Mouse (Mus musculus) lung, embryonic 16.5 days (tissue): ENCODE measurements around the gene Calcoco1. TPM values are rescaled to one million over a fixed set of nuclear protein-coding genes. Genes with fewer than 3 reads are reported as not detected.

ENCODE experiments used
- ATAC-seq: fragments of 200-750 bp; cut with Nextera tagmentation; 2 replicates; pipeline ENCODE4 v1.8.0; 2017; ENCODE audit warnings: low read depth, mild to moderate bottlenecking, moderate library complexity
- H3K27ac ChIP-seq: fragments of 300-500 bp; sonication (generic); 2 replicates; pipeline ENCODE4 v1.5.1; 2014; ENCODE audit warnings: mild to moderate bottlenecking, control low read depth, low read length
- H3K27me3 ChIP-seq: fragments of 300-500 bp; sonication (generic); 2 replicates; pipeline ENCODE4 v1.6.1; 2014; ENCODE audit warnings: low read depth, low read length, mixed read lengths; ENCODE audit not compliant: control insufficient read depth, insufficient read depth
- H3K36me3 ChIP-seq: fragments of 300-500 bp; sonication (generic); 2 replicates; pipeline ENCODE4 v1.6.1; 2014; ENCODE audit warnings: low read length; ENCODE audit not compliant: control insufficient read depth, insufficient read depth
- H3K4me1 ChIP-seq: fragments of 300-500 bp; sonication (generic); replicated peaks from 2 replicates; pipeline ENCODE4 v1.6.1; 2014; ENCODE audit warnings: low read length, mixed read lengths; ENCODE audit not compliant: control insufficient read depth, insufficient read depth
- H3K4me2 ChIP-seq: fragments of 300-500 bp; sonication (generic); 2 replicates; pipeline ENCODE4 v1.6.1; 2014; ENCODE audit warnings: low read depth, low read length, control low read depth
- H3K4me3 ChIP-seq: fragments of 300-500 bp; sonication (generic); 2 replicates; pipeline ENCODE4 v1.5.1; 2014; ENCODE audit warnings: mild to moderate bottlenecking, low read length, control low read depth
- H3K9ac ChIP-seq: fragments of 300-500 bp; sonication (generic); 2 replicates; pipeline ENCODE4 v1.6.1; 2014; ENCODE audit warnings: low read length, control low read depth
- H3K9me3 ChIP-seq: fragments of 300-500 bp; sonication (generic); 2 replicates; pipeline ENCODE4 v1.6.1; 2016; ENCODE audit warnings: low read length; ENCODE audit not compliant: control insufficient read depth
- WGBS: fragments of 180-500 bp; shearing (Covaris S2); extraction: QIAGEN DNeasy Blood & Tissue Kit; methylation state at CpG from one replicate; pipeline ENCODE4 v1.1.7; 2014; 5-methylcytosine and 5-hydroxymethylcytosine counted together
- polyA plus RNA-seq: library from polyadenylated mRNA; unstranded; fragments of >200 nt; fragmentation: Nextera tagmentation; extraction: Ambion mirVana; gene quantifications from 2 replicates; pipeline ENCODE4 v1.2.1, GENCODE M21; 2015

Gene Calcoco1
- polyA plus RNA-seq, 1 experiment from 2014 or later, result 61.7 TPM

DNA sequence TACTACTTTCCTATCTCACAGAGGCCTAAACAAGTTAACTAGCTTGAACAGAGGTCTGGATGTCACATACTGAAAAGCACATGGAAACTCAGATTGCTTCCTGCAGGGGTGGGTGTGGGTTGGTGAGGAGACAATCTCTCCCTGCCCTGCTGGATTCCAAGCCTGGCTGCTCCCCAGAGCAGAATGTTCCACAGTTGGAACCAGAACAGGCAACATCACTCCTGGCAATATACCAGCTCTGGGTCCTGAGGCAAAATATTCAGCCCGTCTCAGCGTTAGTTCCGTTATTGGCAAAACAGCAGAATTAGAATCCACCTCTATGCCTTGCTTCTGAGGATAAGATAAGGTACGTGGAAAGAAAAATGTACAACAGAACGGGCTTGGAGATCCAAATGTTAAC, 28.3 kb upstream of the Calcoco1 start:
- H3K9me3 ChIP-seq, result no peaks in the 10 kb centered on the region
- H3K27me3 ChIP-seq, result peaks cover 70% of the 10 kb centered on the region
- H3K4me2 ChIP-seq, result no peak overlapping the region
- ATAC-seq, result no peak
- H3K4me3 ChIP-seq, result no peak overlapping the region
- no peak overlapping the region for H3K27ac ChIP-seq
- no peak overlapping the region for H3K9ac ChIP-seq
- H3K4me1 ChIP-seq, result peaks cover 10% of the 10 kb centered on the region
- no peaks in the 10 kb centered on the region for H3K36me3 ChIP-seq
- 73% methylated on average over 5 of the region's 5 CpGs for WGBS

DNA sequence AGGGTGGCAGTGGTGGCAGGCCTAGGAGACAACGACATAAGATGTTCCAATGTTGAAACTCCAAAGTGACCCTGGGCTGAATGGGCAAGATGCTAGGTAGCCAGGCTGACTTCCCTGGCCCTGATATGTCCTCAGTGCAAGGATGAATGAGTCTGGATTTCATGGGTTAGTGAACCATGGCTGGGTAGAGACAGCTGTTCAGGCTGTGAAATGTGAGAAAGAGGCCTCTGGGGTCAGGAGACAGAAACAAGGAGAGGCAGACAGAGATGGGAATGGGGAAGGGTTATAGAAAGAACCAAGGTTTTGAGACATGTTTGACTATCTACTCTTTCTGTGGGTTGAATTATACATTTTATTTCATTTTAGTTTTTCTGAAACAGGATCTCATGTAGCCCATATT, 27.1 kb upstream of the Calcoco1 start:
- Histone ChIP-seq H3K27ac (no peak overlapping the region), H3K9ac (no peak overlapping the region), H3K4me2 (no peak overlapping the region), H3K4me3 (no peak overlapping the region), H3K9me3 (no peaks in the 10 kb centered on the region), H3K36me3 (no peaks in the 10 kb centered on the region), H3K27me3 (peaks cover 74% of the 10 kb centered on the region), H3K4me1 (peaks cover 10% of the 10 kb centered on the region)
- WGBS, result 85% methylated on average over 1 of the region's 1 CpGs
- ATAC-seq, result no peak

DNA sequence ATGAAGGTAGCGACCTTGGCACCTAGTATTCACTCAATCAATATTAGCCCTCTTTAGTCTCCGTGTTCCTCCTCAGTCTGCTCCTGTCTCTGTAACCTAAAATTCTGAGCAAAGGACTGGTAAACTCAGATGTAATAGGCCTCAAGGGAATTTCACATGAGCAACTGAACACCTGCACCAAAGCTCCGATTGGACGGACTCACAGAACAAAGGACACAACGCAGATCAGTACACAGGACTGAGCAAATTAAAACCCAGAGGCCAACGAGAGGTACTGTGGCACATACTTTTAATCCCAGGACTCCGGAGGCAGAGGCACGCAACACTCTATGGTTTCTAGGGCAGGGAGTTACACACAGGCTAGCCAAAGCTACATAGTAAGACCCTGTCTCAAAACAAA, 25.9 kb upstream of the Calcoco1 start:
- no peak for ATAC-seq
- Histone ChIP-seq H3K36me3 (no peaks in the 10 kb centered on the region), H3K4me2 (no peak overlapping the region), H3K4me1 (peaks cover 10% of the 10 kb centered on the region), H3K9ac (no peak overlapping the region), H3K27me3 (peaks cover 86% of the 10 kb centered on the region), H3K27ac (no peak overlapping the region), H3K9me3 (no peaks in the 10 kb centered on the region), H3K4me3 (no peak overlapping the region)
- WGBS, result 36% methylated on average over 8 of the region's 8 CpGs

DNA sequence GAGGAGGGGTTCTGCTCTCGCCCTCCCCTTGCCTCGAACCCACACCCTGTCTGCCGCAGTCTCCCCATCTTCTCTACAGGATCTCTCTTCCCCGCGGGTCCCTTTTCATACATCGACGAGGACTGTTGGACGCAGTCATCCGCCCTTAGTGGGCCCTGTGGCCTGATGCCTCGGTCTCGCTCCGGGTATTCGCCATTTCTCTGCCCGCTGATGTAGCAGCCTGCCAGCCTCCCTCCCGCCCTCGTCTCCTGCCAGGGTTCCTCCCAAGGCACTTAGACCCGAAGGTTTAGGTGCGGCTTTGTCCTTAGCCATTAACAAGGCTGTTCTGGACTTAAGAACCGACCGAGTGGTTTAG, 25.3 kb upstream of the Calcoco1 start:
- Histone ChIP-seq H3K27me3 (peaks cover 82% of the 10 kb centered on the region), H3K36me3 (no peaks in the 10 kb centered on the region), H3K9me3 (no peaks in the 10 kb centered on the region), H3K9ac (peak overlapping the region; percentile 58), H3K27ac (no peak overlapping the region), H3K4me2 (peak overlapping the region; percentile 84), H3K4me3 (peak overlapping the region; percentile 56), H3K4me1 (peaks cover 10% of the 10 kb centered on the region)
- 2% methylated on average over 20 of the region's 20 CpGs for WGBS
- ATAC-seq, result no peak

DNA sequence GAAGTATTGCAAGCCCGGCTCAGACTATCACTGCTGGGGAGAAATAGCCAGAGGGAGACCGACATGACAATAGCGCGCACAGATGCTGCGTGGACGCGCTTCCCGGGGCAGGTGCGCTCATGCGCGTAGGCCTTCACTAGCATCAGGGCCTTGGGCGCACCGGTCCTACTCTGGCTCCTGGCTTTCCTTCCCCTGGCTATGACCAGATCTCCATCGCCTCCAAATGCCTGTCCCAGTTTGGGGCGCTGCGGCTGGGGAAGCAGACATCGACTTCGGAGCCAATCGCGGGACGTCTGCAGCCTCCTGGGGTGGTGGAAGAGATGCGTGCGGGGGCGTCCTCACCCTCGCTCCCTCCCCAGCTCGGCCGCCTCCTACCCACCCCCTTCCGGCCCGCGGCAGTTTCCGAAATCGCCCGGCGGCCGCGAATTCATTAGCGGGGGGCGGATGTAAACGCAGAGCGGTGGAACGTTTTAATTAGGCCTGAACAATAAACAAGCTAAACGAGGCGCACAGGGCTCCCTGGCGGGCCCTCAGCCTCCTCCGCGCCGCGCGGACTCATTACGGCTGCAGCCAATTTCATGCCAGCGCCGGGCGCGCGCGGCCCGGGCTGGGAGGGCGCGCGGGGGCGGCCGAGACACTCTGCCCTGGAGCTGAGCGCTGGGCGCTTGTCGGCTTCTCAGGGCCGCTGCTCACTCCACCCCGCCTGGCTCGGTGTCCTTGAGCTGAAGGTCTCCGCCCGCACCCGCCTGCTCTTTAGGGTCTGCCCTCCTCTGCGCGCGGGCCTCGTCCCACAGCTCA, 24.7 kb upstream of the Calcoco1 start:
- H3K4me2 ChIP-seq, result peak overlapping the region; percentile 84
- ATAC-seq, result peak; percentile 48
- no peaks in the 10 kb centered on the region for H3K36me3 ChIP-seq
- peaks cover 79% of the 10 kb centered on the region for H3K27me3 ChIP-seq
- H3K27ac ChIP-seq, result no peak overlapping the region
- H3K9ac ChIP-seq, result peak overlapping the region; percentile 58
- no peaks in the 10 kb centered on the region for H3K9me3 ChIP-seq
- H3K4me1 ChIP-seq, result peaks cover 10% of the 10 kb centered on the region
- under 1% methylated on average over 74 of the region's 75 CpGs for WGBS
- H3K4me3 ChIP-seq, result peak overlapping the region; percentile 56

DNA sequence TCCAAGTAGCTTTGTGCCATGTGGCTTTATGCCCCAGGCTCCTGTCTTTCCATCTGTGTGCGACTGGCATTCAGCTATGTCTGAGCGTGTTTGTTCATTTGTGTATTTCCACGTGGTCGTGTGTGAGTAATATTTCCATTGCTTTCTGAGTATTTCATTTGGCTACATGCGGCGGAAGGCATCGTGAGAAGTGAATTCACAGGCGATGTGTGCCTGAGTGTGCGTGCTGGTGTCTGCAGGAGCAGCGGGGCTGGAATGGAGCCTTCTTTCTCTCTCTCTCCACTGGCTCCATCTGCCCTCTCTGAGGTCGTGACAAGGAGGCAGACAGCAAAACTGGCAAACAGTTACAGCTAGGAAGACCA, 24.1 kb upstream of the Calcoco1 start:
- H3K36me3 ChIP-seq, result no peaks in the 10 kb centered on the region
- H3K4me3 ChIP-seq, result peak overlapping the region; percentile 56
- H3K4me1 ChIP-seq, result peaks cover 10% of the 10 kb centered on the region
- H3K27me3 ChIP-seq, result peaks cover 81% of the 10 kb centered on the region
- H3K9ac ChIP-seq, result peak overlapping the region; percentile 58; the same call in 1 of the 2 replicates
- H3K4me2 ChIP-seq, result peak overlapping the region; percentile 84
- WGBS, result 13% methylated on average over 11 of the region's 11 CpGs
- no peak overlapping the region for H3K27ac ChIP-seq
- ATAC-seq, result no peak
- H3K9me3 ChIP-seq, result no peaks in the 10 kb centered on the region

DNA sequence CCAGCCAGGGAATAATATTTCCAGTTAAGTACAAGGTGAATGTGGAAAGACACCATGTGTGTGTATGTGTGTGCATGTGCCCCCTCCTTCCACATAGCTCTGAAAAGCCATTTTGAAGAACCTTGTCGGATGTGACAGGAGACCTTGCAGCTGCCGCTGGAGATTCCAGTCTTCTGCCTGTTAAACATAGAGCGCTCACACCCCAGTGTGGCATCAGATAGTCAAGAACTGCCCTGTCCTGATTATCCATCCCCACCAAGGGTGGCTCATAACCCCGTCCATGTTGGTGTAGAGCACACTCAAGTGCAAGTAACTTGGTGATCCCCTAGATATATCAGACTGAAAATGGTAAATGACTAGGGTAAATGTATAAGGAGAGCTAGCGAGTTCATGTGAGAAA, 23.4 kb upstream of the Calcoco1 start:
- Histone ChIP-seq H3K36me3 (no peaks in the 10 kb centered on the region), H3K4me1 (peaks cover 10% of the 10 kb centered on the region), H3K4me3 (no peak overlapping the region), H3K9me3 (no peaks in the 10 kb centered on the region), H3K9ac (no peak overlapping the region), H3K27ac (no peak overlapping the region), H3K27me3 (peaks cover 74% of the 10 kb centered on the region), H3K4me2 (no peak overlapping the region)
- 32% methylated on average over 5 of the region's 5 CpGs for WGBS
- no peak for ATAC-seq

DNA sequence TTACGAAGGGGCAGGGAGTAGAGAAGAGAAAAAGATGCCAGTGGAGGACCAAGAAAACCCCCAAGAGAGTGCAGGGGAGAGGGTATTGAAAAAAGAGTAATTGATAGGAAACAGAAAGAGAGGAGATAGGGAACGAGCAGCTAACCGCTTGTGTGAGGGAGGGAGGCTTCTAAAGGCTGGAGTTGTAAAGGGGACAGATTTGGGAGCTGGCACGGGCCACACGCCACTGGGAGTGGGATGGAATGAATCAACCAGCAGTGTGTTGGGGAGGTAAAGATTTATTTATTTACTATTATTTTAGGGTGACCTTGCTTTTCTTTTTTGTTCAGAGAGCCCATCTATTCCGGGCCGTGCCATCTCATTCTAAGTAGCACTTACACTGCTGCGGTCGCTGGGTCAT, 22.9 kb upstream of the Calcoco1 start:
- WGBS, result 11% methylated on average over 9 of the region's 9 CpGs
- H3K9me3 ChIP-seq, result no peaks in the 10 kb centered on the region
- H3K27ac ChIP-seq, result no peak overlapping the region
- no peak overlapping the region for H3K9ac ChIP-seq
- ATAC-seq, result no peak
- no peaks in the 10 kb centered on the region for H3K36me3 ChIP-seq
- H3K4me1 ChIP-seq, result peaks cover 10% of the 10 kb centered on the region
- no peak overlapping the region for H3K4me3 ChIP-seq
- H3K4me2 ChIP-seq, result no peak overlapping the region
- H3K27me3 ChIP-seq, result peaks cover 69% of the 10 kb centered on the region

DNA sequence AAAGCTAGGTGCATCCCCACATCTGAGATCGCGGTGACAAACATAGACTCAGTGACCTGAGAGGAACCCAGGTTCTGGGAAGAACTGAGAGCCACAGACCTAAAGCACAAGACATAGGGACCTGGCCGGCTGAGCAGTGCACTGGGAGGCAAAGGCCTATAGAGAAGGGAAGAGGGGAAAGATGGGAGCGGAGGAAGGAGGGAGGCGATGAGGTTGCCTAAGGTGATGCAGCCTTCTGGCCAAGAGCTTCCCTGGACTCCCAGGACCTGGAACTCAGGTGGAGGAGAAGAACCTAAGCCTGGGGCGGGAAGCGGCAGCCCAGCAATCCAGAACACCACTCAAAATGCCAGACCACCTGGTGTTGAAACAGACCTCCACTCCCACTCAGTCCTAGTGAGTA, 22.4 kb upstream of the Calcoco1 start:
- whole genome bisulfite sequencing, result 16% methylated on average over 7 of the region's 7 CpGs
- peaks cover 68% of the 10 kb centered on the region for H3K27me3 ChIP-seq
- ATAC-seq, result no peak

More for the DNA sequence above, 22.4 kb upstream of the Calcoco1 start:
- H3K4me3 ChIP-seq, result no peak overlapping the region
- no peaks in the 10 kb centered on the region for H3K36me3 ChIP-seq
- no peak overlapping the region for H3K4me2 ChIP-seq
- H3K4me1 ChIP-seq, result peaks cover 10% of the 10 kb centered on the region
- no peak overlapping the region for H3K9ac ChIP-seq
- no peak overlapping the region for H3K27ac ChIP-seq
- H3K9me3 ChIP-seq, result no peaks in the 10 kb centered on the region
